8 mouse cellular contexts compared by ENCODE assay signal in the genomic region with DNA sequence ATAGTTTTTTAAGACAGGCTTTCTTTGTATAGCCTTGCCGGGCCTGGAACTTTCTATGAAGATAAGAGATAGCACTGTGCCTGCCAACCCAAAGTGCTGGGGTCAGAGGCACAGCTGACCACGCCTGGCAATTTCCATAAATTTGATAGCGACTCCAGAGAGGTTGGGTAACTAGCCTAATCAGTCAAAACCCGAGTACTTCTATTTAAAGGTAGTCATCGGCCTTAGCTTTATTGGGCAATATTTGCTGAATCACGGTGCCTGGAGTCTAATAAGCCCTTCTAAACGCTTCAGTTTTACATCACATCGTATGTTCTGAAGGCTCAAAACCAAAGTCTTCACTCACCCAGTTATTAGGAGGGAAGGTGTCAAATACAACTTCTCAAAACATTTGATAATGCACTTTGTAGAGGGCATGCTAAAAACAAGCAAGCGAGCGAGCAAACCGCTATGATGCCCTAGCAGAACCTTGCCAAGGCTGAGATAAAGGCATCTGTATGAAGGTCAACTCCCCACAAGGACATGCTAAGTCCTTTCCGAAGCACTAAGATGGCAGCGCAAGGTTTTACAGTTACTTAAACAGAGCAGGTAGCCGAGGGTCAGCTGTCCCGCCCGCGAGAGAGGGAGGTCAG. TPM values are rescaled to one million over a fixed set of nuclear protein-coding genes. Genes with fewer than 3 reads are reported as not detected.
DNase-seq lines count a peak whose midpoint lies in the region; ATAC-seq and TF ChIP-seq lines count a peak whose summit lies in the region.

No protein-coding gene starts in this region.

- ATAC-seq in forebrain, embryonic 14.5 days, result peak; percentile 57
- peak; percentile 53 for ATAC-seq in hindbrain, embryonic 16.5 days
- peak; percentile 39 for ATAC-seq in lung, embryonic 14.5 days (ENCODE audit: insufficient read depth)

- no peak for TF ChIP-seq POLR2A in cerebellum, adult 2 months (IDR thresholded peaks at IDR 0.05; ENCODE audit: borderline replicate concordance, insufficient read depth, low read length)

- H3K36me3 ChIP-seq in forebrain, embryonic 14.5 days (ENCODE audit: control insufficient read depth, insufficient read depth, low read length), result 0 out of 2 replicates have a peak, but pooled peaks cover 3% of the 10 kb centered on the region
- no peaks in the 10 kb centered on the region for H3K36me3 ChIP-seq in hindbrain, embryonic 16.5 days (ENCODE audit: control insufficient read depth, insufficient read depth, low read length)
- H3K36me3 ChIP-seq in lung, embryonic 14.5 days (ENCODE audit: insufficient read depth), result no peaks in the 10 kb centered on the region

- DNase-seq in cerebellum, adult 2 months, result peak; percentile 33 to 40
- no peak for DNase-seq in cerebellum, adult 11-12 months
- DNase-seq in adrenal gland, postnatal 10 days, result peak; percentile 66
- no peak for DNase-seq in forebrain, embryonic 14.5 days (ENCODE audit: low spot score)
- peak; percentile 57 for DNase-seq in lung, embryonic 14.5 days
- peak; percentile 88 for DNase-seq in ovary, postnatal 10 days (ENCODE audit: low spot score)
- DNase-seq in frontal cortex, postnatal 36 days (ENCODE audit: low spot score in 2 of 2), result no peak

- H3K9me3 ChIP-seq in forebrain, embryonic 14.5 days (replicated peaks; ENCODE audit: control insufficient read depth, low read length), result no peaks in the 10 kb centered on the region
- no peaks in the 10 kb centered on the region for H3K9me3 ChIP-seq in hindbrain, embryonic 16.5 days (ENCODE audit: control insufficient read depth, low read length)
- peaks cover 9% of the 10 kb centered on the region; the same call in 1 of the 2 replicates for H3K9me3 ChIP-seq in lung, embryonic 14.5 days (ENCODE audit: low read depth, low read length)

- H3K27me3 ChIP-seq in cerebellum, adult 2 months (ENCODE audit: control insufficient read depth, insufficient read depth, low read length), result no peaks in the 10 kb centered on the region
- no peaks in the 10 kb centered on the region for H3K27me3 ChIP-seq in forebrain, embryonic 14.5 days (replicated peaks; ENCODE audit: control insufficient read depth, insufficient read depth, low read length)
- no peaks in the 10 kb centered on the region for H3K27me3 ChIP-seq in hindbrain, embryonic 16.5 days (replicated peaks; ENCODE audit: control insufficient read depth, insufficient read depth, low read length)
- no peaks in the 10 kb centered on the region for H3K27me3 ChIP-seq in lung, embryonic 14.5 days (ENCODE audit: insufficient read depth, low read length)

- peak overlapping the region; percentile 99 for H3K27ac ChIP-seq in cerebellum, adult 2 months (ENCODE audit: insufficient read depth, low read length)
- peak overlapping the region; percentile 100 for H3K27ac ChIP-seq in forebrain, embryonic 14.5 days (ENCODE audit: low read depth, low read length)
- peak overlapping the region; percentile 100 for H3K27ac ChIP-seq in hindbrain, embryonic 16.5 days (ENCODE audit: low read depth, low read length)
- peak overlapping the region; percentile 100 for H3K27ac ChIP-seq in lung, embryonic 14.5 days (ENCODE audit: low read depth)

- peak overlapping the region; percentile 99 for H3K9ac ChIP-seq in forebrain, embryonic 14.5 days (ENCODE audit: low read length)
- peak overlapping the region; percentile 100 for H3K9ac ChIP-seq in hindbrain, embryonic 16.5 days (ENCODE audit: low read depth, low read length)
- peak overlapping the region; percentile 99 for H3K9ac ChIP-seq in lung, embryonic 14.5 days

- H3K4me1 ChIP-seq in cerebellum, adult 2 months (ENCODE audit: control insufficient read depth, insufficient read depth, low read length), result peaks cover 16% of the 10 kb centered on the region
- H3K4me1 ChIP-seq in forebrain, embryonic 14.5 days (ENCODE audit: control insufficient read depth, insufficient read depth, low read length), result peaks cover 10% of the 10 kb centered on the region
- H3K4me1 ChIP-seq in hindbrain, embryonic 16.5 days (ENCODE audit: control insufficient read depth, insufficient read depth, low read depth, low read length), result peaks cover 12% of the 10 kb centered on the region
- 0 out of 2 replicates have a peak, but pooled peaks cover 5% of the 10 kb centered on the region for H3K4me1 ChIP-seq in lung, embryonic 14.5 days (ENCODE audit: insufficient read depth)

- TF ChIP-seq CTCF in cerebellum, adult 2 months (IDR thresholded peaks at IDR 0.05; ENCODE audit: borderline replicate concordance, insufficient read depth, low read depth, low read length), result no peak
- no peak for TF ChIP-seq CTCF in lung, embryonic 14.5 days (IDR thresholded peaks at IDR 0.05; ENCODE audit: low read depth)

- peak overlapping the region; percentile 85 for H3K4me2 ChIP-seq in forebrain, embryonic 14.5 days (ENCODE audit: low read length)
- H3K4me2 ChIP-seq in hindbrain, embryonic 16.5 days (ENCODE audit: low read length), result peak overlapping the region; percentile 84
- peak overlapping the region; percentile 82 for H3K4me2 ChIP-seq in lung, embryonic 14.5 days

- peak overlapping the region; percentile 100 for H3K4me3 ChIP-seq in cerebellum, adult 2 months (replicated peaks; ENCODE audit: insufficient read depth, low read depth, low read length)
- H3K4me3 ChIP-seq in forebrain, embryonic 14.5 days (ENCODE audit: low read depth, low read length), result peak overlapping the region; percentile 78
- H3K4me3 ChIP-seq in hindbrain, embryonic 16.5 days (ENCODE audit: low read length), result peak overlapping the region; percentile 90
- peak overlapping the region; percentile 84 for H3K4me3 ChIP-seq in lung, embryonic 14.5 days (ENCODE audit: low read depth, low read length)

- 1% methylated on average over 17 of the region's 17 CpGs for WGBS in cerebellum, adult 2 months
- WGBS in forebrain, embryonic 14.5 days, result 7% methylated on average over 14 of the region's 17 CpGs
- WGBS in hindbrain, embryonic 16.5 days, result 4% methylated on average over 17 of the region's 17 CpGs
- WGBS in lung, embryonic 14.5 days, result 2% methylated on average over 16 of the region's 17 CpGs

RNA-seq across cellular contexts. Expression of a gene that starts 0.5 kb away (rescaled TPM):
- polyA plus RNA-seq in cerebellum, adult 2 months (2012; rRNA removed), result 16.8 and 18.4 TPM in 2 replicates
- total RNA-seq in adrenal gland, postnatal 10 days (2021), result 10 to 100 TPM; 49.6 to 56.3 TPM
- 10.3 and 12.1 TPM in 2 replicates for polyA plus RNA-seq in forebrain, embryonic 14.5 days (2014; fragmentation: Nextera tagmentation; extraction: Ambion mirVana)
- 11.8 and 13.1 TPM in 2 replicates for polyA plus RNA-seq in hindbrain, embryonic 16.5 days (2015; fragmentation: Nextera tagmentation; extraction: Ambion mirVana)
- 52.9 and 56.9 TPM in 2 replicates for polyA plus RNA-seq in lung, embryonic 14.5 days (2014; fragmentation: Nextera tagmentation; extraction: Ambion mirVana)

RNA-seq across cellular contexts. Expression of a gene that starts 53.5 kb away (rescaled TPM):
- polyA plus RNA-seq in cerebellum, adult 2 months (2012; rRNA removed), result not detected in 2 replicates
- not detected for total RNA-seq in adrenal gland, postnatal 10 days (2021)
- polyA plus RNA-seq in forebrain, embryonic 14.5 days (2014; fragmentation: Nextera tagmentation; extraction: Ambion mirVana), result not detected in 2 replicates
- polyA plus RNA-seq in hindbrain, embryonic 16.5 days (2015; fragmentation: Nextera tagmentation; extraction: Ambion mirVana), result not detected in 2 replicates
- not detected in 2 replicates for polyA plus RNA-seq in lung, embryonic 14.5 days (2014; fragmentation: Nextera tagmentation; extraction: Ambion mirVana)

Comparison
In these comparisons a context has a peak if more than half of its experiments do, and no peak if none do; other contexts are left out.
1. DNase-seq: peak in cerebellum, adult 2 months (2 of 2), adrenal gland, postnatal 10 days (single experiment), lung, embryonic 14.5 days (single experiment) and ovary, postnatal 10 days (single experiment); none in cerebellum, adult 11-12 months (single experiment), forebrain, embryonic 14.5 days (single experiment) and frontal cortex, postnatal 36 days (0 of 2).
2. Peak in every context shown above with its lines, with median percentiles within 50 percentile points of each other: H3K27ac ChIP-seq, H3K4me3 ChIP-seq, ATAC-seq, H3K4me2 ChIP-seq and H3K9ac ChIP-seq.